Mouse (Mus musculus): ENCODE measurements around the gene Gm8251. TPM values are rescaled to one million over a fixed set of nuclear protein-coding genes. Genes with fewer than 3 reads are reported as not detected.

Gene Gm8251
- polyA plus RNA-seq, 1 experiment from 2014 or later: 0.05 TPM

GRCm38 (mm10) chr1:44042555-44042915 is 19.2 kb downstream of the Gm8251 start:
- 3% methylated on average over 6 of the region's 6 CpGs for WGBS
- H3K4me1 ChIP-seq (ENCODE audit: control insufficient read depth, insufficient read depth, low read length): no peaks in the 10 kb centered on the region
- no peaks in the 10 kb centered on the region for H3K9me3 ChIP-seq (replicated peaks; ENCODE audit: control insufficient read depth, low read length)
- H3K4me2 ChIP-seq (ENCODE audit: low read depth, low read length): peak overlapping the region; percentile 86
- ATAC-seq (replicated peaks; ENCODE audit: extremely low read depth, insufficient read depth, low FRiP score): no peak
- peak overlapping the region; percentile 66 for H3K4me3 ChIP-seq (ENCODE audit: low read length)
- H3K9ac ChIP-seq (ENCODE audit: low read length): peak overlapping the region; percentile 74
- H3K36me3 ChIP-seq (ENCODE audit: control insufficient read depth, insufficient read depth): no peaks in the 10 kb centered on the region
- no peaks in the 10 kb centered on the region for H3K27me3 ChIP-seq (ENCODE audit: control insufficient read depth, insufficient read depth, low read length)
- no peak overlapping the region for H3K27ac ChIP-seq (ENCODE audit: low read length)

GRCm38 (mm10) chr1:44041797-44042554 is 19.8 kb downstream of the Gm8251 start:
- no peaks in the 10 kb centered on the region for H3K36me3 ChIP-seq (ENCODE audit: control insufficient read depth, insufficient read depth)
- WGBS: 2% methylated on average over 17 of the region's 17 CpGs
- H3K4me1 ChIP-seq (ENCODE audit: control insufficient read depth, insufficient read depth, low read length): no peaks in the 10 kb centered on the region
- H3K9me3 ChIP-seq (replicated peaks; ENCODE audit: control insufficient read depth, low read length): no peaks in the 10 kb centered on the region
- no peak overlapping the region for H3K27ac ChIP-seq (ENCODE audit: low read length)
- peak overlapping the region; percentile 74 for H3K9ac ChIP-seq (ENCODE audit: low read length)
- peak overlapping the region; percentile 86 for H3K4me2 ChIP-seq (ENCODE audit: low read depth, low read length)
- H3K4me3 ChIP-seq (ENCODE audit: low read length): peak overlapping the region; percentile 66
- peak; percentile 49; the same call in 1 of the 2 replicates for ATAC-seq (replicated peaks; ENCODE audit: extremely low read depth, insufficient read depth, low FRiP score)
- no peaks in the 10 kb centered on the region for H3K27me3 ChIP-seq (ENCODE audit: control insufficient read depth, insufficient read depth, low read length)

DNA sequence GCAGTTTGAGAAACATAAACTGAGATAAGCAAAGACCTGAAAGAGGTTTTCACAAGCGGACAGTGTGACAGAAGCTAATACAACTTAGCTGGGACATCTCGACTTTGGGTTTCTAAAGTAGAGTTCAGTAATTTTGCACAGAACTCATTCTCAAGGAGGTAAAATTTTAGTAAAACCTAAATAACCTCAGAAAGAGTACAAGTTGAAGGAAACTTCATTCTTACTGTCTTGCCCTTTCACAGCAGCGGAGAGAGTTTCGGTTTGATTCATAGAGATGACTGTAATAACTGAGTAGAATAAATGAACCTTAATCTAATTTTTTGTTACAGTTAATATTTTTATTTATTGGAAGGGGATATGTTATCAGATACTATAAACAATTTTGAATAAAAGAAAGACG is 28.8 kb downstream of the Gm8251 start:
- 83% methylated on average over 5 of the region's 5 CpGs for WGBS
- H3K36me3 ChIP-seq (ENCODE audit: control insufficient read depth, insufficient read depth): no peaks in the 10 kb centered on the region
- no peak for ATAC-seq (replicated peaks; ENCODE audit: extremely low read depth, insufficient read depth, low FRiP score)

GRCm38 (mm10) chr1:44032213-44032612 is 29.5 kb downstream of the Gm8251 start:
- Histone ChIP-seq H3K9ac (ENCODE audit: low read length) (no peak overlapping the region), H3K4me3 (ENCODE audit: low read length) (no peak overlapping the region), H3K27ac (ENCODE audit: low read length) (no peak overlapping the region), H3K36me3 (ENCODE audit: control insufficient read depth, insufficient read depth) (no peaks in the 10 kb centered on the region), H3K9me3 (replicated peaks; ENCODE audit: control insufficient read depth, low read length) (no peaks in the 10 kb centered on the region), H3K4me2 (ENCODE audit: low read depth, low read length) (no peak overlapping the region), H3K4me1 (ENCODE audit: control insufficient read depth, insufficient read depth, low read length) (no peaks in the 10 kb centered on the region), H3K27me3 (ENCODE audit: control insufficient read depth, insufficient read depth, low read length) (no peaks in the 10 kb centered on the region)
- no peak for ATAC-seq (replicated peaks; ENCODE audit: extremely low read depth, insufficient read depth, low FRiP score)
- WGBS: 52% methylated on average over 2 of the region's 2 CpGs

More for the DNA sequence above, 28.8 kb downstream of the Gm8251 start:
- H3K4me1 ChIP-seq (ENCODE audit: control insufficient read depth, insufficient read depth, low read length): no peaks in the 10 kb centered on the region
- no peaks in the 10 kb centered on the region for H3K9me3 ChIP-seq (replicated peaks; ENCODE audit: control insufficient read depth, low read length)
- no peak overlapping the region for H3K27ac ChIP-seq (ENCODE audit: low read length)
- no peaks in the 10 kb centered on the region for H3K27me3 ChIP-seq (ENCODE audit: control insufficient read depth, insufficient read depth, low read length)
- no peak overlapping the region for H3K9ac ChIP-seq (ENCODE audit: low read length)
- no peak overlapping the region for H3K4me3 ChIP-seq (ENCODE audit: low read length)
- no peak overlapping the region for H3K4me2 ChIP-seq (ENCODE audit: low read depth, low read length)

GRCm38 (mm10) chr1:44027651-44028050 is 34.1 kb downstream of the Gm8251 start:
- Histone ChIP-seq H3K9me3 (replicated peaks; ENCODE audit: control insufficient read depth, low read length) (no peaks in the 10 kb centered on the region), H3K4me1 (ENCODE audit: control insufficient read depth, insufficient read depth, low read length) (no peaks in the 10 kb centered on the region), H3K36me3 (ENCODE audit: control insufficient read depth, insufficient read depth) (no peaks in the 10 kb centered on the region), H3K9ac (ENCODE audit: low read length) (no peak overlapping the region), H3K4me3 (ENCODE audit: low read length) (no peak overlapping the region), H3K4me2 (ENCODE audit: low read depth, low read length) (no peak overlapping the region), H3K27ac (ENCODE audit: low read length) (no peak overlapping the region), H3K27me3 (ENCODE audit: control insufficient read depth, insufficient read depth, low read length) (no peaks in the 10 kb centered on the region)
- 77% methylated on average over 1 of the region's 1 CpGs for WGBS
- no peak for ATAC-seq (replicated peaks; ENCODE audit: extremely low read depth, insufficient read depth, low FRiP score)

DNA sequence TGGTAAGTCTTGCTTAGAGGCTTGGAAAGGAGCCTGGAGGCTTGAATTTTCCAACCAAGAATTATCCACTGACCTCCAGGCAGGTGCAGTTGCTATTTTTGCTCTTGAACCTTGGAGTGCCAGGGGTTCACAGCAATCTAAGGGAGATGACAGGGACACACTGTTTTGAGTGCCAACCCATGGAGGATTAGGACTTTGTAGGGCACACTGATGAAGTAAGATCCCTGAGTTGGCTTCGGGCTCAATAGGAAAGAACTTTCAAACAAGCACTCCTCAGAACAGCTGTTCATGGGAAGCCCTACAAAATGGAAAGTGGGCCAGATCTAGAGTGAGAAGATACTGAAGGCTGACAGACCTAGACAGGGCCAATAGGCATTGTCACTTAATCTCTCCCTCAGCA is 39.1 kb downstream of the Gm8251 start:
- Histone ChIP-seq H3K36me3 (ENCODE audit: control insufficient read depth, insufficient read depth) (no peaks in the 10 kb centered on the region), H3K4me2 (ENCODE audit: low read depth, low read length) (no peak overlapping the region), H3K27me3 (ENCODE audit: control insufficient read depth, insufficient read depth, low read length) (no peaks in the 10 kb centered on the region), H3K4me3 (ENCODE audit: low read length) (no peak overlapping the region), H3K4me1 (ENCODE audit: control insufficient read depth, insufficient read depth, low read length) (no peaks in the 10 kb centered on the region), H3K9me3 (replicated peaks; ENCODE audit: control insufficient read depth, low read length) (no peaks in the 10 kb centered on the region), H3K9ac (ENCODE audit: low read length) (no peak overlapping the region), H3K27ac (ENCODE audit: low read length) (no peak overlapping the region)
- ATAC-seq (replicated peaks; ENCODE audit: extremely low read depth, insufficient read depth, low FRiP score): no peak
- WGBS: 91% methylated on average over 1 of the region's 1 CpGs

- H3K4me2 ChIP-seq (ENCODE audit: low read depth, low read length): no peak within 1 kb of the TSS
- H3K27me3 ChIP-seq (ENCODE audit: control insufficient read depth, insufficient read depth, low read length): no peaks in the 10 kb centered on the region
- H3K4me3 ChIP-seq (ENCODE audit: low read length): no peak within 1 kb of the TSS
- no peaks in the 10 kb centered on the region for H3K9me3 ChIP-seq (replicated peaks; ENCODE audit: control insufficient read depth, low read length)
- no peak within 1 kb of the TSS for H3K9ac ChIP-seq (ENCODE audit: low read length)
- H3K4me1 ChIP-seq (ENCODE audit: control insufficient read depth, insufficient read depth, low read length): no peaks in the 10 kb centered on the region
- no peaks in the 10 kb centered on the region for H3K36me3 ChIP-seq (ENCODE audit: control insufficient read depth, insufficient read depth)
- no peak within 1 kb of the TSS for H3K27ac ChIP-seq (ENCODE audit: low read length)
- no peak for ATAC-seq (replicated peaks; ENCODE audit: extremely low read depth, insufficient read depth, low FRiP score)
Observed at GRCm38 (mm10) chr1:44019934-44020333, 41.8 kb downstream of the Gm8251 start, which contains the start of gene Mettl21c. TSS of gene Mettl21c (minus strand) at chr1:44020034.

GRCm38 (mm10) chr1:44015556-44015955 is 46.2 kb downstream of the Gm8251 start:
- no peak for ATAC-seq (replicated peaks; ENCODE audit: extremely low read depth, insufficient read depth, low FRiP score)
- no peaks in the 10 kb centered on the region for H3K36me3 ChIP-seq (ENCODE audit: control insufficient read depth, insufficient read depth)
- H3K27me3 ChIP-seq (ENCODE audit: control insufficient read depth, insufficient read depth, low read length): no peaks in the 10 kb centered on the region
- WGBS: 81% methylated on average over 2 of the region's 2 CpGs
- no peaks in the 10 kb centered on the region for H3K9me3 ChIP-seq (replicated peaks; ENCODE audit: control insufficient read depth, low read length)
- no peak overlapping the region for H3K4me3 ChIP-seq (ENCODE audit: low read length)
- no peak overlapping the region for H3K27ac ChIP-seq (ENCODE audit: low read length)
- no peaks in the 10 kb centered on the region for H3K4me1 ChIP-seq (ENCODE audit: control insufficient read depth, insufficient read depth, low read length)
- H3K4me2 ChIP-seq (ENCODE audit: low read depth, low read length): no peak overlapping the region
- no peak overlapping the region for H3K9ac ChIP-seq (ENCODE audit: low read length)

Data from heart, embryonic 16.5 days (tissue).